Mouse (Mus musculus) forebrain, embryonic 11.5 days (tissue): ENCODE results near the gene Arhgap31. TPM values are rescaled to one million over a fixed set of nuclear protein-coding genes. Genes with fewer than 3 reads are reported as not detected.

ENCODE experiments used
- ATAC-seq: fragments of 200-750 bp; cut with Nextera tagmentation; replicated peaks from 2 replicates; pipeline ENCODE4 v1.8.0; 2017; ENCODE audit warnings: moderate TSS enrichment; ENCODE audit not compliant: low FRiP score
- DNase-seq: peaks from one replicate; pipeline ENCODE4 v3.0.0-alpha.2; 2017; ENCODE audit warnings: low spot score
- H3K27ac ChIP-seq: fragments of 300-500 bp; sonication (generic); 2 replicates; pipeline ENCODE4 v1.5.1; 2014; ENCODE audit warnings: low read depth, low read length
- H3K27me3 ChIP-seq: fragments of 300-500 bp; sonication (generic); 2 replicates; pipeline ENCODE4 v1.6.1; 2014; ENCODE audit warnings: mild to moderate bottlenecking, low read length, mixed read lengths; ENCODE audit not compliant: control insufficient read depth, insufficient read depth
- H3K36me3 ChIP-seq: fragments of 300-500 bp; sonication (generic); 2 replicates; pipeline ENCODE4 v1.6.1; 2014; ENCODE audit warnings: mild to moderate bottlenecking, low read length, moderate library complexity, mixed read lengths; ENCODE audit not compliant: control insufficient read depth, insufficient read depth
- H3K4me1 ChIP-seq: fragments of 300-500 bp; sonication (generic); replicated peaks from 2 replicates; pipeline ENCODE4 v1.6.1; 2014; ENCODE audit warnings: low read length, mixed read lengths; ENCODE audit not compliant: control insufficient read depth, insufficient read depth
- H3K4me2 ChIP-seq: fragments of 300-500 bp; sonication (generic); 2 replicates; pipeline ENCODE4 v1.6.1; 2014; ENCODE audit warnings: low read depth, mild to moderate bottlenecking, low read length, moderate library complexity, mixed read lengths; ENCODE audit not compliant: severe bottlenecking
- H3K4me3 ChIP-seq: fragments of 300-500 bp; sonication (generic); 2 replicates; pipeline ENCODE4 v1.5.1; 2014; ENCODE audit warnings: low read depth, low read length
- H3K9ac ChIP-seq: fragments of 300-500 bp; sonication (generic); 2 replicates; pipeline ENCODE4 v1.6.1; 2014; ENCODE audit warnings: low read length
- H3K9me3 ChIP-seq: fragments of 300-500 bp; sonication (generic); 2 replicates; pipeline ENCODE4 v1.6.1; 2016; ENCODE audit warnings: low read length, mixed read lengths; ENCODE audit not compliant: control insufficient read depth
- whole genome bisulfite sequencing: fragments of 180-500 bp; shearing (Covaris S2); extraction: QIAGEN DNeasy Blood & Tissue Kit; methylation state at CpG from one replicate; pipeline ENCODE4 v1.1.7; 2014; 5-methylcytosine and 5-hydroxymethylcytosine counted together
- polyA plus RNA-seq: library from polyadenylated mRNA; unstranded; fragments of >200 nt; fragmentation: Nextera tagmentation; extraction: Ambion mirVana; gene quantifications from 2 replicates; pipeline ENCODE4 v1.2.1, GENCODE M21; 2014

The Arhgap31 gene
- polyA plus RNA-seq, 1 experiment from 2014 or later = 10.8 TPM

GRCm38 (mm10) chr16:38562131-38562967 is 150.7 kb downstream of the Arhgap31 start:
- Histone ChIP-seq H3K36me3 (peaks cover 2% of the 10 kb centered on the region; the same call in 1 of the 2 replicates), H3K9me3 (no peaks in the 10 kb centered on the region), H3K4me1 (no peaks in the 10 kb centered on the region; the same call in 1 of the 2 replicates), H3K27me3 (no peaks in the 10 kb centered on the region), H3K9ac (peak overlapping the region; percentile 72), H3K27ac (peak overlapping the region; percentile 20; the same call in 1 of the 2 replicates), H3K4me3 (peak overlapping the region; percentile 75), H3K4me2 (peak overlapping the region; percentile 57)
- WGBS = 7% methylated on average over 37 of the region's 37 CpGs
- ATAC-seq (peak; percentile 98), DNase-seq (peak; percentile 97)

- H3K9ac ChIP-seq = no peak within 1 kb of the TSS
- H3K36me3 ChIP-seq = no peaks in the 10 kb centered on the region
- no peak within 1 kb of the TSS for H3K4me3 ChIP-seq
- no peak for ATAC-seq
- DNase-seq = no peak
- H3K27me3 ChIP-seq = no peaks in the 10 kb centered on the region
- H3K4me2 ChIP-seq = no peak within 1 kb of the TSS
- 84% methylated on average over 3 of the region's 3 CpGs for WGBS
- no peak within 1 kb of the TSS for H3K27ac ChIP-seq
- H3K9me3 ChIP-seq = no peaks in the 10 kb centered on the region
- no peaks in the 10 kb centered on the region for H3K4me1 ChIP-seq
Measured at GRCm38 (mm10) chr16:38558221-38558748, 154.8 kb downstream of the Arhgap31 start, which contains the start of gene Tmem39a. Gene Tmem39a, plus strand, starts transcription at chr16:38558698.

- no peak overlapping the region for H3K4me2 ChIP-seq
- DNase-seq (no peak), ATAC-seq (no peak)
- H3K4me1 ChIP-seq = no peaks in the 10 kb centered on the region
- no peaks in the 10 kb centered on the region for H3K9me3 ChIP-seq
- H3K36me3 ChIP-seq = no peaks in the 10 kb centered on the region
- 82% methylated on average over 3 of the region's 3 CpGs for WGBS
- H3K9ac ChIP-seq = no peak overlapping the region
- no peak overlapping the region for H3K4me3 ChIP-seq
- H3K27ac ChIP-seq = no peak overlapping the region
- no peaks in the 10 kb centered on the region for H3K27me3 ChIP-seq
Measured at GRCm38 (mm10) chr16:38555988-38556387, 157.1 kb downstream of the Arhgap31 start.

- Histone ChIP-seq H3K27ac (no peak within 1 kb of the TSS), H3K36me3 (no peaks in the 10 kb centered on the region; the same call in 1 of the 2 replicates), H3K9me3 (no peaks in the 10 kb centered on the region), H3K9ac (peak within 1 kb of the TSS; percentile 90), H3K27me3 (no peaks in the 10 kb centered on the region), H3K4me3 (peak within 1 kb of the TSS; percentile 86), H3K4me2 (peak within 1 kb of the TSS; percentile 79), H3K4me1 (peaks cover 5% of the 10 kb centered on the region; the same call in 1 of the 2 replicates)
- peak; percentile 88 for DNase-seq
- 3% methylated on average over 54 of the region's 54 CpGs for WGBS
- peak; percentile 95 for ATAC-seq
Measured at GRCm38 (mm10) chr16:38549479-38550396, 163.3 kb downstream of the Arhgap31 start, which contains the start of gene Poglut1. Gene Poglut1, minus strand, starts transcription at chr16:38550258.

Other genes starting within 250 kb of the Arhgap31 start
- 30.2 and 31.3 TPM in 2 replicates for gene Timmdc1, start 190.6 kb downstream of the Arhgap31 start, polyA plus RNA-seq
- gene Poglut1, start 163.0 kb downstream of the Arhgap31 start, polyA plus RNA-seq = 72.4 and 75.5 TPM in 2 replicates
- gene Tmem39a, start 154.6 kb downstream of the Arhgap31 start, polyA plus RNA-seq = 77.6 and 85.0 TPM in 2 replicates
- gene B4galt4, start 29.0 kb upstream of the Arhgap31 start, polyA plus RNA-seq = 28.3 and 29.9 TPM in 2 replicates
- 1.6 and 2.3 TPM in 2 replicates for gene Upk1b, start 87.1 kb upstream of the Arhgap31 start, polyA plus RNA-seq
- not detected in 2 replicates for gene 4930435E12Rik, start 115.5 kb upstream of the Arhgap31 start, polyA plus RNA-seq
- gene Igsf11, start 179.4 kb upstream of the Arhgap31 start, polyA plus RNA-seq = 4.1 and 4.5 TPM in 2 replicates